Mouse (Mus musculus) G1E (cell line): ENCODE measurements around the gene Pheta1. TPM values are rescaled to one million over a fixed set of nuclear protein-coding genes. Genes with fewer than 3 reads are reported as not detected.

Experiments
- ATAC-seq: 2 replicates; pipeline ENCODE4 v1.8.0; 2016; ENCODE audit warnings: mild to moderate bottlenecking; ENCODE audit not compliant: insufficient number of reproducible peaks, poor library complexity, low FRiP score, severe bottlenecking; ENCODE audit errors: extremely low read depth
- DNase-seq: peaks from one replicate; pipeline ENCODE4 v3.0.0; 2012; ENCODE audit warnings: low spot score
- H3K27me3 ChIP-seq: 2 replicates; pipeline ENCODE4 v1.6.1; 2012; ENCODE audit warnings: mild to moderate bottlenecking, low read length, inconsistent platforms; ENCODE audit not compliant: insufficient read depth
- H3K36me3 ChIP-seq: replicated peaks from 2 replicates; pipeline ENCODE3; 2012; ENCODE audit warnings: mild to moderate bottlenecking, inconsistent platforms
- H3K4me1 ChIP-seq: 2 replicates; pipeline ENCODE4 v1.6.1; 2012; ENCODE audit warnings: low read depth, low read length, inconsistent platforms, mixed read lengths; ENCODE audit not compliant: insufficient read depth
- H3K4me3 ChIP-seq: 2 replicates; pipeline ENCODE4 v1.5.1; 2012; ENCODE audit warnings: low read depth, mild to moderate bottlenecking, inconsistent platforms, low read length, moderate library complexity, mixed read lengths
- H3K9me3 ChIP-seq: replicated peaks from 2 replicates; pipeline ENCODE4 v1.6.1; 2012; ENCODE audit warnings: inconsistent platforms
- CTCF ChIP-seq: IDR thresholded peaks from 2 replicates; pipeline ENCODE4 v1.5.1; 2012; ENCODE audit warnings: low read depth, low read length, inconsistent platforms, mixed read lengths
- GATA1 ChIP-seq: IDR thresholded peaks from 2 replicates; pipeline ENCODE4 v1.6.1; 2012; ENCODE audit warnings: borderline replicate concordance, low read length, inconsistent platforms, mixed read lengths
- GATA2 ChIP-seq: IDR thresholded peaks from 2 replicates; pipeline ENCODE4 v1.6.1; 2012; ENCODE audit warnings: low read depth, low read length, inconsistent platforms, borderline replicate concordance
- POLR2AphosphoS5 ChIP-seq: IDR thresholded peaks from 2 replicates; pipeline ENCODE4 v1.6.1; 2012; ENCODE audit warnings: low read depth, low read length, inconsistent platforms; ENCODE audit not compliant: insufficient replicate concordance
- TAL1 ChIP-seq: conservative IDR thresholded peaks from 2 replicates; pipeline ENCODE4 v1.6.1; 2012; ENCODE audit warnings: low read depth, low read length, inconsistent platforms, mixed read lengths
- polyA plus RNA-seq: library from polyadenylated mRNA; stranded (reverse); fragments of >175 nt; gene quantifications from 2 replicates; pipeline ENCODE4 v1.2.3, GENCODE M21; 2012
- total RNA-seq, 2 experiments: library from RNA; stranded (forward) in 1 of 2; stranded (reverse) in 1 of 2; fragments of 200-1000 nt in 1 of 2; fragments of >200 nt in 1 of 2; fragmentation: Nextera tagmentation in 1 of 2; gene quantifications; 2 replicates each; pipeline ENCODE4 v1.2.3; 2014 to 2017

The Pheta1 gene
- total and polyA plus RNA-seq, 3 experiments: 2.6 to 13.3 (median 2.6) TPM

DNA sequence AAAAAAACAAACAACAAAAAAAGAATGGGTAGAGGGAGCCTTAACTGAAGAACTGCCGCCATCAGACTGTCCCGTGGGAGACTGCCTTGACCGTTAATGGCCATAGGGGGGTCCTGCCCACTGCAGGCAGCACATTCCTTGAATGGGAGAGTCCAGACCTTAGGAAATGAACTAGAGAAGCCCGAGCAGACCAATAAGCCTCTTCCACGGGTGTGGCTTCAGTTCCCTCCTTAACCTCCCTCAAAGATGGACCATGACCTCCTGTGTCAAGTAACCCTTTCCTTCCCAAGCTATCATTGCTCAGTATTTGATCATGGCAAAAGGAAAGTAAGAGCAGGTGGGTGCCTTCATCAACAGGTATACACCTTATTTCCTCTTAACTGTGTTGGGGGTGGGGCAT lies 13.2 kb downstream of the Pheta1 start:
- H3K4me1 ChIP-seq: peaks cover 2% of the 10 kb centered on the region; the same call in 1 of the 2 replicates
- peaks cover 34% of the 10 kb centered on the region for H3K27me3 ChIP-seq
- no peaks in the 10 kb centered on the region for H3K36me3 ChIP-seq
- TF ChIP-seq POLR2AphosphoS5: no peak
- TF ChIP-seq CTCF: no peak
- TF ChIP-seq GATA1: no peak
- no peak for TF ChIP-seq GATA2
- no peak for TF ChIP-seq TAL1
- ATAC-seq: no peak
- no peaks in the 10 kb centered on the region for H3K9me3 ChIP-seq
- H3K4me3 ChIP-seq: no peak overlapping the region
- no peak for DNase-seq

DNA sequence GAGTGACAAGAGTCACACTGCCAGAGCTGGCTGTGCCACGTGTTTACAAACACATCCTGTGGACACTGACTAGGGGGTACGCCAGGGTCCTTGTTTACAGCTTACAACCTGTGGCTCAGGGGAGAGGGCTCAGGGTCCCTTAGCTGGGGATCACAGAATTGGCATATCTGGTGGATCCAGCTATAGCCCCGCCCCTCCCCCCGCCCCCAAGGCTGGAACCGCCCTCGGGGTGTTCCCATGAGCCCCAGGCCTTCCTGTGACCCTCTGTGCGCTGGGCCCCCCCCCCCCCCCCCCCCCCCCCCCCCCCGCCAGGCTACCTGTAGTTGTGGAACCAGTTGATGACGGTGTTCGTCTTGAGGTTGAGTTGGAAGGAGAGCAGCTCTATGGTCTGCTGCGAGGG lies 15.5 kb downstream of the Pheta1 start:
- ATAC-seq: no peak

DNA sequence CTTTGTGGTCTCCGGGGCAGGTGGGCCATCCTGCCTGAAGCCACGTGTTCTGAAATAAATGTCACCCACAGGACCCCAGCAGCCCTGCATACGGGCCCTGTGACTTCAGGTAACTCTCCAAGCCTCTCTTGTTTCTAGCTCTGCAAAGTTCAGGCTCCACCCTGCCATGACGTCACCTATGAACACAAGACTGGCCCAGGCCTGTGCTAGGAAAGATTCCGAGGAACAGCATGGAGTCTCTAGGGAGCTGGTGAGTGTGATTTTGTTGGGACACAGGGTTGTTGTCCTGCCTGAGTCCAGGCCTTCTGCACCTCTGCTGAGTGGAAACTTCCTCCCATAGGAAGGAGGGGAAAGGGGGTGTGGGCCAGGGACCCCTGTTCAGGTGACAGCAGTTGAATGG lies 19.2 kb downstream of the Pheta1 start:
- ATAC-seq: no peak
- H3K4me1 ChIP-seq: peaks cover 8% of the 10 kb centered on the region
- no peaks in the 10 kb centered on the region for H3K36me3 ChIP-seq
- no peaks in the 10 kb centered on the region for H3K9me3 ChIP-seq
- no peak for DNase-seq
- H3K4me3 ChIP-seq: no peak overlapping the region
- no peak for TF ChIP-seq CTCF
- no peak for TF ChIP-seq POLR2AphosphoS5
- TF ChIP-seq GATA2: no peak
- TF ChIP-seq TAL1: no peak
- TF ChIP-seq GATA1: no peak
- peaks cover 20% of the 10 kb centered on the region; the same call in 1 of the 2 replicates for H3K27me3 ChIP-seq

More for the DNA sequence above, 15.5 kb downstream of the Pheta1 start:
- Histone ChIP-seq H3K9me3 (no peaks in the 10 kb centered on the region), H3K4me1 (peaks cover 6% of the 10 kb centered on the region; the same call in 1 of the 2 replicates), H3K4me3 (no peak overlapping the region), H3K36me3 (no peaks in the 10 kb centered on the region), H3K27me3 (peaks cover 32% of the 10 kb centered on the region; the same call in 1 of the 2 replicates)
- no peak for TF ChIP-seq GATA1
- no peak for TF ChIP-seq POLR2AphosphoS5
- no peak for DNase-seq

DNA sequence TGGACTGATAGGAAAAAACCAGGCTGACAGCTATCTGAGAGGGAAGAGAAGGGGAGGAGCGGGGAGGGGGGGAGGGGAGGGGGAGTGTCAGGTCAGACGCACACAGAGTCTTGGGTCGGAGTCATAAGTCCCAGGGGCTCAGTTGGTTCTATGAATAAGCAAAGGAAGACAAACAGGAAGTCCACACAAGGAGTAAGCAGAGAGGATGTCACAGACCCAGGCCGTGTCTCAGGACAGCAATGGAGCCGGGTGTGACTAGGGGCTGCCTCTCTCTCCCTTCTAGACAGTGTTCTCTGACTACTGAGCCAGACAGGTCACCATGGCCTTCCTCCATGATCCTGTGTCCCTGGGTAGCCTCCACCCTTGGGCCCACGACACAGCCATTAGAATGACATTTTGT lies 22.0 kb downstream of the Pheta1 start:
- H3K36me3 ChIP-seq: no peaks in the 10 kb centered on the region
- peaks cover 21% of the 10 kb centered on the region; the same call in 1 of the 2 replicates for H3K27me3 ChIP-seq
- DNase-seq: no peak
- no peak for TF ChIP-seq POLR2AphosphoS5
- TF ChIP-seq GATA2: no peak
- no peak for TF ChIP-seq GATA1
- H3K4me1 ChIP-seq: peaks cover 6% of the 10 kb centered on the region
- no peaks in the 10 kb centered on the region for H3K9me3 ChIP-seq
- no peak overlapping the region for H3K4me3 ChIP-seq
- no peak for ATAC-seq

DNA sequence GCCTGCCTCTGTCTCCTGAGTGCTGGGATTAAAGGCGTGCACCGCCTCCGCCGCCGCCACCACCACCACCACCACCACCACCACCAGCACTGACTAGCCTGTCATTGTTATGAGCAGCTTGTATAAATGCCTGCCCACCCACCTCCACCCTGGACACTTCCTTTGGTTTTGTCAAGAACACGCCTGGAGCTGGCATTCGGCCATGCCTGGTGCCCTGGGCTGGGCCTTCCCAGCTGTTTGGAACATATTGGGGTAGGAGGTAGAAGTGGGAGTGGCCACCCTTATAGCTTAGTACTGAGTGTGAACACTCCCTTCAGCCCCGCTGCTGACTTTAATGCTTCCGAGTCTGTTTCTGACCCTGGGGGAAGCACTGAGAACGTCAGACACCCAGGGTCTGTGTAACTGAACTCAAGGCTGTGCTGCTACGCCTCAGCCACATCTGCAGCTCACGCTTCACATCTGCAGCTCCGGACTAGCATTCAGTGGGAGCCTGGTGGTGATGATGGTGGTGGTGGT lies 22.8 kb downstream of the Pheta1 start:
- peaks cover 20% of the 10 kb centered on the region; the same call in 1 of the 2 replicates for H3K27me3 ChIP-seq

DNA sequence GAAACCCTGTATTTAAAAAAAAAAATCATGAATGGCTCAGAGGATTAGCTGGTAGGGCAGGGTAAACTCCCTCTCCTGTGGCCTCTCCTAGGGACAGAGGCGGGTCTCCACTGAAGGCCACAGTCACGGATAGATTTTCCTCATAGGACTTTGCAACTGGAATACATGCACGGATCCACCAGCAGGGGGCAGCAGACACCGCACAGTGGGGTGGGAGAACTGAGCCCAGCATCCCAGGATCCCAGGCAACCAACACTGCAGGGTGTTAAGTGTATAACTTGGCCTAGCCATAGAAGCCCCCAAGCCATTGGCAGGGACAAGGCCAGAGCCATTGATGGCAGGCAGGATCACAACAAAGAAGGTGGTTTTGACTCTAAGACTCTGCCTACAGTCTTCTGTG lies 23.4 kb downstream of the Pheta1 start:
- H3K4me1 ChIP-seq: peaks cover 6% of the 10 kb centered on the region
- H3K27me3 ChIP-seq: peaks cover 19% of the 10 kb centered on the region; the same call in 1 of the 2 replicates
- no peaks in the 10 kb centered on the region for H3K36me3 ChIP-seq
- no peak; the same call in 1 of the 2 replicates for ATAC-seq
- peak; percentile 46 for DNase-seq
- H3K9me3 ChIP-seq: no peaks in the 10 kb centered on the region
- H3K4me3 ChIP-seq: no peak overlapping the region
- TF ChIP-seq GATA1 (no peak), TAL1 (no peak), POLR2AphosphoS5 (no peak), GATA2 (no peak), CTCF (peak; percentile 74)

More for the DNA sequence above, 22.8 kb downstream of the Pheta1 start:
- Histone ChIP-seq H3K4me1 (peaks cover 6% of the 10 kb centered on the region), H3K4me3 (no peak overlapping the region), H3K9me3 (no peaks in the 10 kb centered on the region), H3K36me3 (no peaks in the 10 kb centered on the region)
- TF ChIP-seq TAL1 (no peak), GATA2 (no peak), GATA1 (no peak)
- DNase-seq: no peak
- no peak for ATAC-seq

DNA sequence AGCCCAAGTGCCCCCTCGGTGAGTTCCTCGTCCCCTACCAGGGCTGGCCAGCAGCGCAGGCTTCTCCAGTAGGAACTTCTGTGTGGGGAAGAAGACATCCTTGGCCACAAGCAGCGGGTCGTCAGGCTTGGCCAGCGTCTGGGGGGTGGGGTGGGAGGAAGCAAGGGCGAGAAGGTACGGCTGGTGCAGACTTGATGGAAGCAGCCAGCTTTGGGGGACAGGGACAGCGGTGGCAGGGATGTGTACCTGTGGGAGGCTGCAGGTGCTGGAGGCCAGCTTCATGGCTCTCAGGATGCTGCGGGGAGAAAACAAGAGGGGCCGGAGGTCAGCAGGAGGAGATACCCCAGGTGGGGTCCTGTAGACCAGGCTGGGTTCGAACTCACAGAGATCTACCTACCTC lies 26.3 kb downstream of the Pheta1 start:
- Histone ChIP-seq H3K36me3 (no peaks in the 10 kb centered on the region), H3K27me3 (peaks cover 32% of the 10 kb centered on the region; the same call in 1 of the 2 replicates), H3K4me3 (no peak overlapping the region), H3K9me3 (no peaks in the 10 kb centered on the region), H3K4me1 (peaks cover 2% of the 10 kb centered on the region)
- no peak for DNase-seq
- no peak for ATAC-seq
- no peak for TF ChIP-seq CTCF
- TF ChIP-seq TAL1: no peak
- TF ChIP-seq POLR2AphosphoS5: no peak
- no peak for TF ChIP-seq GATA1
- TF ChIP-seq GATA2: no peak
